Mouse (Mus musculus) small intestine, adult 2 months (tissue): ENCODE data around the gene Bnipl. TPM values are rescaled to one million over a fixed set of nuclear protein-coding genes. Genes with fewer than 3 reads are reported as not detected.

Experiments
- H3K27ac ChIP-seq: fragments of 200-500 bp; 2 replicates; pipeline ENCODE4 v1.5.1; 2012; ENCODE audit warnings: low read depth, low read length, control low read depth, inconsistent platforms; ENCODE audit not compliant: insufficient read depth
- H3K27me3 ChIP-seq: fragments of 200-500 bp; 2 replicates; pipeline ENCODE4 v1.6.1; 2012; ENCODE audit warnings: mild to moderate bottlenecking, moderate library complexity, low read length, inconsistent platforms; ENCODE audit not compliant: control insufficient read depth, insufficient read depth
- H3K36me3 ChIP-seq: fragments of 200-500 bp; 2 replicates; pipeline ENCODE4 v1.6.1; 2012; ENCODE audit warnings: mild to moderate bottlenecking, low read length, control low read depth, inconsistent platforms; ENCODE audit not compliant: control insufficient read depth, insufficient read depth
- H3K4me1 ChIP-seq: fragments of 200-500 bp; 2 replicates; pipeline ENCODE4 v1.6.1; 2012; ENCODE audit warnings: low read length, inconsistent platforms, mixed read lengths; ENCODE audit not compliant: control insufficient read depth, insufficient read depth, insufficient read length
- H3K4me3 ChIP-seq: fragments of 200-500 bp; 2 replicates; pipeline ENCODE4 v1.5.1; 2012; ENCODE audit warnings: low read depth, mild to moderate bottlenecking, control low read depth, inconsistent platforms, low read length, moderate library complexity
- CTCF ChIP-seq: fragments of 200-500 bp; IDR thresholded peaks from 2 replicates; pipeline ENCODE4 v1.5.1; 2012; ENCODE audit warnings: low read depth, mild to moderate bottlenecking, control low read depth, inconsistent platforms, low read length, moderate library complexity, mixed read lengths; ENCODE audit not compliant: insufficient replicate concordance, insufficient read length; ENCODE audit errors: extremely low read depth
- POLR2A ChIP-seq: fragments of 200-500 bp; IDR thresholded peaks from 2 replicates; pipeline ENCODE4 v1.6.1; 2012; ENCODE audit warnings: low read depth, mild to moderate bottlenecking, control low read depth, inconsistent platforms, low read length, moderate library complexity
- WGBS: fragments of 180-500 bp; shearing (Covaris S2); methylation state at CpG from one replicate; pipeline ENCODE4 v1.1.7; 2018; 5-methylcytosine and 5-hydroxymethylcytosine counted together
- polyA plus RNA-seq: library from polyadenylated mRNA; depleted of rRNA; stranded (reverse); fragments of >200 nt; gene quantifications from 2 replicates; pipeline ENCODE4 v1.2.3, GENCODE M21; 2012

Bnipl gene
- polyA plus RNA-seq, 1 experiment, result 0.16 TPM

GRCm38 (mm10) chr3:95281216-95282126, 30.5 kb upstream of the Bnipl start, which contains the start of the genes Mindy1 and Prune1:
Gene Mindy1 (plus strand): TSS chr3:95281345.
Gene Prune1 (minus strand): TSS chr3:95282076.
- peak within 1 kb of the TSS; percentile 88 for H3K27ac ChIP-seq
- no peaks in the 10 kb centered on the region; the same call in 1 of the 2 replicates for H3K36me3 ChIP-seq
- TF ChIP-seq CTCF (no peak), POLR2A (no peak)
- peaks cover 6% of the 10 kb centered on the region; the same call in 1 of the 2 replicates for H3K4me1 ChIP-seq
- H3K4me3 ChIP-seq, result peak within 1 kb of the TSS; percentile 85
- H3K27me3 ChIP-seq, result no peaks in the 10 kb centered on the region
- WGBS, result under 1% methylated on average over 53 of the region's 53 CpGs

- WGBS, result 7% methylated on average over 8 of the region's 8 CpGs
- no peaks in the 10 kb centered on the region for H3K27me3 ChIP-seq
- H3K4me3 ChIP-seq, result peak overlapping the region; percentile 77
- H3K36me3 ChIP-seq, result no peaks in the 10 kb centered on the region
- peaks cover 6% of the 10 kb centered on the region; the same call in 1 of the 2 replicates for H3K4me1 ChIP-seq
- no peak for TF ChIP-seq POLR2A
- TF ChIP-seq CTCF, result no peak
- H3K27ac ChIP-seq, result peak overlapping the region; percentile 76
These were observed 29.8 kb upstream of the Bnipl start for GRCm38 (mm10) chr3:95280747-95281146.

DNA sequence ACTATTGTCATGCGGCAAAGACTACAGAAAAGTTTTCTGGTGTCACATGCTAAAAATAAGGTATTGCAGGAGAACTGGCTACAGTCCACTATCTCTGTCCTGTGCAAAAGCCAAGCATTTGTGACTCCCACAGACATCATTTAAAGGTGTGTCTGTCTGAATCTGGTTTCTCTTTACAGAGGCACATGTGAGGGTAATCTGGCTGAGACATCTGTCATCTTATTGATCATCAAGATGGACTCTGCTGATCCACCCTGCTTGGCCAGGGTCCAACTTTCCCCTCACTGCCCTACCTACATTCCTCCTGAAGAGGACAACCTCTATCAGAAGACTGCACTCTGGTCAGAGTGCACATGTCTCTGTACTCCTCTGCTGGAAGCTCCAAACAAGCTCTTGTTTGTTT, 26.2 kb upstream of the Bnipl start:
- H3K27me3 ChIP-seq, result no peaks in the 10 kb centered on the region
- TF ChIP-seq POLR2A, result no peak
- WGBS, result 79% methylated on average over 1 of the region's 1 CpGs
- H3K36me3 ChIP-seq, result no peaks in the 10 kb centered on the region
- no peak overlapping the region for H3K4me3 ChIP-seq
- peak overlapping the region; percentile 61 for H3K27ac ChIP-seq
- H3K4me1 ChIP-seq, result peaks cover 3% of the 10 kb centered on the region; the same call in 1 of the 2 replicates

- H3K27me3 ChIP-seq, result no peaks in the 10 kb centered on the region
- peaks cover 3% of the 10 kb centered on the region; the same call in 1 of the 2 replicates for H3K4me1 ChIP-seq
- peak overlapping the region; percentile 4; the same call in 1 of the 2 replicates for H3K27ac ChIP-seq
- WGBS, result 64% methylated on average over 5 of the region's 5 CpGs
- TF ChIP-seq POLR2A (no peak), CTCF (no peak)
- no peaks in the 10 kb centered on the region for H3K36me3 ChIP-seq
- no peak overlapping the region for H3K4me3 ChIP-seq
These were observed 25.5 kb upstream of the Bnipl start for GRCm38 (mm10) chr3:95276428-95276934.

- H3K27ac ChIP-seq, result no peak overlapping the region
- WGBS, result 71% methylated on average over 6 of the region's 6 CpGs
- no peak overlapping the region for H3K4me3 ChIP-seq
- H3K4me1 ChIP-seq, result peaks cover 3% of the 10 kb centered on the region; the same call in 1 of the 2 replicates
- no peaks in the 10 kb centered on the region for H3K36me3 ChIP-seq
- TF ChIP-seq POLR2A (no peak), CTCF (no peak)
- no peaks in the 10 kb centered on the region for H3K27me3 ChIP-seq
These were observed 24.2 kb upstream of the Bnipl start for GRCm38 (mm10) chr3:95275161-95275560.

DNA sequence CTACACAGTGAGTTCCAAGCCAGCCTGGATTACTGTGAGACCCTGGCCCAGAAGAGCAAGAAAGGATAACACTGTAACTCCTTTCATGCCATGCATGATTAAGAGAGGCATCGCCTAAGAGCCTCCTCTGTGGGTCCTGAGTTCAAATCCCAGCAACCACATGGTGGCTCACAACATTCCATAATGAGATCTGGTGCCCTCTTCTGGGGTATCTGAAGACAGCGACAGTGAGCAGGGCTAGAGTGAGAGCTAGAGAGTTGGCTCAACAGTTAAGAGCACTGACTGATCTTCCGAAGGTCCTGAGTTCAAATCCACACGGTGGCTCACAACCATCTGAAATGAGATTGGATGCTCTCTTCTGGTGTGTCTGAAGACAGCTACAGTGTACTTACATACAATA, 23.5 kb upstream of the Bnipl start:
- Histone ChIP-seq H3K36me3 (no peaks in the 10 kb centered on the region), H3K27ac (no peak overlapping the region), H3K4me3 (no peak overlapping the region), H3K4me1 (peaks cover 3% of the 10 kb centered on the region; the same call in 1 of the 2 replicates), H3K27me3 (no peaks in the 10 kb centered on the region)
- TF ChIP-seq CTCF (no peak), POLR2A (no peak)
- over 99% methylated on average over 4 of the region's 4 CpGs for WGBS

GRCm38 (mm10) chr3:95273471-95273870, 22.5 kb upstream of the Bnipl start:
- no peaks in the 10 kb centered on the region for H3K36me3 ChIP-seq
- no peak overlapping the region for H3K27ac ChIP-seq
- TF ChIP-seq CTCF (no peak), POLR2A (no peak)
- 98% methylated on average over 5 of the region's 5 CpGs for WGBS
- no peaks in the 10 kb centered on the region for H3K27me3 ChIP-seq
- H3K4me3 ChIP-seq, result no peak overlapping the region
- H3K4me1 ChIP-seq, result peaks cover 3% of the 10 kb centered on the region; the same call in 1 of the 2 replicates
